Mouse (Mus musculus): Measurements from ENCODE around the gene Fcmr. TPM values are rescaled to one million over a fixed set of nuclear protein-coding genes. Genes with fewer than 3 reads are reported as not detected.

The Fcmr gene
- polyA plus RNA-seq, 1 experiment = 25.0 TPM

GRCm38 (mm10) chr1:130879927-130880326 is 14.5 kb downstream of the Fcmr start:
- DNase-seq = no peak
- Histone ChIP-seq H3K4me3 (replicated peaks; ENCODE audit: extremely low read depth, low read depth, low read length) (no peak overlapping the region), H3K4me1 (ENCODE audit: control insufficient read depth, insufficient read depth, low read length) (no peaks in the 10 kb centered on the region)
- TF ChIP-seq POLR2A (IDR thresholded peaks at IDR 0.05; ENCODE audit: borderline replicate concordance, extremely low read depth, low read depth, low read length) (no peak), CTCF (IDR thresholded peaks at IDR 0.05; ENCODE audit: insufficient read depth, low read length) (no peak)
- 82% methylated on average over 7 of the region's 7 CpGs for WGBS

- no peak for DNase-seq
- no peak for TF ChIP-seq POLR2A (IDR thresholded peaks at IDR 0.05; ENCODE audit: borderline replicate concordance, extremely low read depth, low read depth, low read length)
- TF ChIP-seq CTCF (IDR thresholded peaks at IDR 0.05; ENCODE audit: insufficient read depth, low read length) = no peak
- WGBS = 79% methylated on average over 4 of the region's 4 CpGs
- H3K4me3 ChIP-seq (replicated peaks; ENCODE audit: extremely low read depth, low read depth, low read length) = no peak overlapping the region
- H3K4me1 ChIP-seq (ENCODE audit: control insufficient read depth, insufficient read depth, low read length) = no peaks in the 10 kb centered on the region
Measured at GRCm38 (mm10) chr1:130883146-130883545, 17.7 kb downstream of the Fcmr start.

GRCm38 (mm10) chr1:130887354-130887753 is 21.9 kb downstream of the Fcmr start, which contains the start of gene Il24:
TSS of gene Il24 (minus strand) at chr1:130887454.
- no peak for DNase-seq
- no peaks in the 10 kb centered on the region for H3K4me1 ChIP-seq (ENCODE audit: control insufficient read depth, insufficient read depth, low read length)
- TF ChIP-seq CTCF (IDR thresholded peaks at IDR 0.05; ENCODE audit: insufficient read depth, low read length) (no peak), POLR2A (IDR thresholded peaks at IDR 0.05; ENCODE audit: borderline replicate concordance, extremely low read depth, low read depth, low read length) (no peak)

GRCm38 (mm10) chr1:130892446-130892845 is 27.0 kb downstream of the Fcmr start:
- Histone ChIP-seq H3K4me3 (replicated peaks; ENCODE audit: extremely low read depth, low read depth, low read length) (no peak overlapping the region), H3K4me1 (ENCODE audit: control insufficient read depth, insufficient read depth, low read length) (no peaks in the 10 kb centered on the region)
- DNase-seq = no peak
- no peak for TF ChIP-seq POLR2A (IDR thresholded peaks at IDR 0.05; ENCODE audit: borderline replicate concordance, extremely low read depth, low read depth, low read length)
- no peak for TF ChIP-seq CTCF (IDR thresholded peaks at IDR 0.05; ENCODE audit: insufficient read depth, low read length)
- 33% methylated on average over 1 of the region's 1 CpGs for WGBS

More at GRCm38 (mm10) chr1:130887354-130887753, 21.9 kb downstream of the Fcmr start, which contains the start of gene Il24:
- H3K4me3 ChIP-seq (replicated peaks; ENCODE audit: extremely low read depth, low read depth, low read length) = no peak within 1 kb of the TSS

- no peak overlapping the region for H3K4me3 ChIP-seq (replicated peaks; ENCODE audit: extremely low read depth, low read depth, low read length)
- H3K4me1 ChIP-seq (ENCODE audit: control insufficient read depth, insufficient read depth, low read length) = no peaks in the 10 kb centered on the region
- WGBS = 62% methylated on average over 9 of the region's 9 CpGs
- TF ChIP-seq POLR2A (IDR thresholded peaks at IDR 0.05; ENCODE audit: borderline replicate concordance, extremely low read depth, low read depth, low read length) (no peak), CTCF (IDR thresholded peaks at IDR 0.05; ENCODE audit: insufficient read depth, low read length) (no peak)
- no peak for DNase-seq
Measured at GRCm38 (mm10) chr1:130893329-130894040, 28.0 kb downstream of the Fcmr start.

GRCm38 (mm10) chr1:130894468-130894867 is 29.0 kb downstream of the Fcmr start:
- Histone ChIP-seq H3K4me3 (replicated peaks; ENCODE audit: extremely low read depth, low read depth, low read length) (no peak overlapping the region), H3K4me1 (ENCODE audit: control insufficient read depth, insufficient read depth, low read length) (no peaks in the 10 kb centered on the region)
- DNase-seq = no peak
- WGBS = 76% methylated on average over 6 of the region's 6 CpGs
- TF ChIP-seq CTCF (IDR thresholded peaks at IDR 0.05; ENCODE audit: insufficient read depth, low read length) = no peak
- no peak for TF ChIP-seq POLR2A (IDR thresholded peaks at IDR 0.05; ENCODE audit: borderline replicate concordance, extremely low read depth, low read depth, low read length)

GRCm38 (mm10) chr1:130902505-130902904 is 37.0 kb downstream of the Fcmr start:
- Histone ChIP-seq H3K4me1 (ENCODE audit: control insufficient read depth, insufficient read depth, low read length) (no peaks in the 10 kb centered on the region), H3K4me3 (replicated peaks; ENCODE audit: extremely low read depth, low read depth, low read length) (no peak overlapping the region)
- WGBS = 61% methylated on average over 7 of the region's 7 CpGs
- no peak for TF ChIP-seq POLR2A (IDR thresholded peaks at IDR 0.05; ENCODE audit: borderline replicate concordance, extremely low read depth, low read depth, low read length)
- TF ChIP-seq CTCF (IDR thresholded peaks at IDR 0.05; ENCODE audit: insufficient read depth, low read length) = no peak
- no peak for DNase-seq

GRCm38 (mm10) chr1:130911401-130912010 is 46.0 kb downstream of the Fcmr start, which contains the start of gene Il20:
TSS of gene Il20 (minus strand) at chr1:130911451.
- TF ChIP-seq POLR2A (IDR thresholded peaks at IDR 0.05; ENCODE audit: borderline replicate concordance, extremely low read depth, low read depth, low read length) = no peak
- no peak for TF ChIP-seq CTCF (IDR thresholded peaks at IDR 0.05; ENCODE audit: insufficient read depth, low read length)
- Histone ChIP-seq H3K4me3 (replicated peaks; ENCODE audit: extremely low read depth, low read depth, low read length) (no peak within 1 kb of the TSS), H3K4me1 (ENCODE audit: control insufficient read depth, insufficient read depth, low read length) (no peaks in the 10 kb centered on the region)
- DNase-seq = no peak
- WGBS = 83% methylated on average over 12 of the region's 12 CpGs

- Histone ChIP-seq H3K4me1 (ENCODE audit: control insufficient read depth, insufficient read depth, low read length) (no peaks in the 10 kb centered on the region), H3K4me3 (replicated peaks; ENCODE audit: extremely low read depth, low read depth, low read length) (no peak overlapping the region)
- WGBS = 8% methylated on average over 1 of the region's 1 CpGs
- DNase-seq = no peak
- TF ChIP-seq POLR2A (IDR thresholded peaks at IDR 0.05; ENCODE audit: borderline replicate concordance, extremely low read depth, low read depth, low read length) = no peak
- no peak for TF ChIP-seq CTCF (IDR thresholded peaks at IDR 0.05; ENCODE audit: insufficient read depth, low read length)
Measured at GRCm38 (mm10) chr1:130918323-130918980, 53.0 kb downstream of the Fcmr start.

Measured in lung, adult 2 months (tissue).